Mouse (Mus musculus) G1E-ER4 (cell line): ENCODE measurements around the gene Ran. TPM values are rescaled to one million over a fixed set of nuclear protein-coding genes. Genes with fewer than 3 reads are reported as not detected.

Experiments
- GATA1 ChIP-seq: IDR thresholded peaks from one replicate; pipeline ENCODE4 v1.8.0; 2012; ENCODE audit warnings: low read length, inconsistent platforms
- polyA plus RNA-seq: library from polyadenylated mRNA; stranded (reverse); fragments of >175 nt; gene quantifications from 2 replicates; pipeline ENCODE4 v1.2.3, GENCODE M21; 2012

Ran gene
- 4,222 and 5,796 TPM in 2 replicates for polyA plus RNA-seq

DNA sequence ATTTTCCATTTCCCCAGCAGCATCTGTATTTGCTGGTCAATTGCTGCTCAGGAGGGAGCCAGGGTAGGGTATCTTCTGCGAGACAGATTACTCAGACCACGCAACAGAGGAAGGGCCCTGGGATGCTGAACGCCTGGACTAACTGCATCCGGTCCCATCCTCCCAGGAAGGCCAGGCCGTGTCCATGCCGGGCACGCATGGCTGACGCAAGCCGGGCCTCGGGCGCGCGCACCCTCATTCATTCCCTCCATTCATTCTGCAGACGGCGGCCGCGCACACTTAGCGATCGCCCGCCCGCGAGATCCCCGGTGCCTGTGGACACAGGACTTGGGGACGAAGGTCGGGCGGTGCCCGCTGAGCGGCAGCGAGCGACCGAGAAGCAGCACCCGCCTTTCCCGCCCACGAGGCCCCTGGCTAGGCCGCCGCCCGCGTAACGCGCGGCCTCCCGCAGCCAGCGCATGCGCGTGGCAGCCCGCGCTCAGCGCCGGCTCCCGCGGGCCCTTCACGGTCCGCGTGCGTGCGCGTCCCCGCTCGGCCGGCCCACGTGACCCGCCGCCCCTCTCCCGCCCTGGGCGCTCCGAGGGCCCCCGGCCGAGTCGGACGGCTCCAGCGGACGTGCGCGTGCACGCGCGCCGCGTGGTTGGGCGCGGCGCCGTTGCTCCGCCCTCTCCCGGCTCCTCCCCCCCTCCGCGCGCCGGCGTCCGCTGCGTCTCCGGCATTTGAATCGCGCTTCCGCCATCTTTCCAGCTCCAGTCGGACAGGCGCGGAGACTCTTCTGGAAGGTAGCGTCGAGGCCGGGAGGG lies at the start of gene Ran:
Gene Ran, plus strand, starts transcription at position 573 of the 803 bp plus-strand sequence.
- no peak for TF ChIP-seq GATA1

DNA sequence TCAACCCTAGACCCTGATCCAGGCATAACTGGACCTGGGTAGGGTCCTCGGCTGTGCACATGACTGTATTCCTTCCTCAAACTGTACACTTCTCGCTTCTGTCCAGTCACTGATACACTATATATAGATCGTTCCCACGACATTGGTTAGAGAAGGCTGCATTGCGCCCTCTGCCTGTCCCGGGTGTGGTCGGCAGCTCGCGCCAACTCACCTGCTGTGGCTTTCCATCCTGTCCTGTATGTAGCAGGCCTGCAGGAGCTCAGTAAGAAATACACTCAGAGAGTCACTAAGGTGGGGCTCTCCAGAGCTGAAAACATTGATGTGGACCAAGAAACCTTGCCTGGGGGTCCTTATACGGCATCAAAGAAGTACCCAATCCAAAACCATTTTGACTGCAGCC lies 49.0 kb upstream of the Ran start:
- no peak for TF ChIP-seq GATA1

DNA sequence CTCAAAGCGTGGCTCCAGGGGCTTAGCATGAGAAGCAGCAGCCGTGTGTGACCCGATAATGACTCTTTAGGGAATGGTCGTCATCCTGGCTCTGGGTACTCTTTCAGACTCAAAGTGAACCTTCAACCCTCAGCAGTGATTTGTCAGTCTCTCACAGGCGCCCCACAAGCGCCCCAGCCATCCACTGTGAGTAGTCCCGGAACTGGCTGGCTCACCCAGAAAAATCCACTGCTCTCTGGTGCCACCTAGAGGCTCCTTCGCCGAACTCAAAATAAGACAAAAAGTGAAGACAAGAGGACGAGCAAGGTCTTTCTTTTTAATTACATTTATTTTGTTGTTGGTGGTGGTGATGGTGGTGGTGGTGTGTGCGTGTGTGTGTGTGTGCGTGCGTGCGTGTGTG lies 48.6 kb upstream of the Ran start:
- no peak for TF ChIP-seq GATA1

DNA sequence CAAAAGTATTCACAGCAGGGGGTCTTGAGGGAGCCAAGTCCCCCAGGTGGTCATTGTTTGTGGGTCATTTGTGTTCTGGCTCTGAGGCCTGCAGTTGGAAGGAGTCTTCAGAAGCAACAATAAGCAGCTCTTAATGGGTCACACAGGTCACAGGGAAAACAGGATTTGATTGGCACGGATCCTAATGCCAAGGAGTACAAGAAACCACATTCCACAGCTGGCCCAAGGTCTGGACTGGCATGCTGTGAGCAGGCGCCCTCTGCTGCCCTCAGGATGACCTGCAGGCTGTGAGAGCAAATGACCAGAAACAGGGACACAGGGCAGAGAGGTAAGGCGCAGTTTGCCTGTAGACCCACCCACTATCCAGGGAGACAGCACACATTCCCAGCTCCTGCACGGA lies 43.6 kb upstream of the Ran start:
- no peak for TF ChIP-seq GATA1

DNA sequence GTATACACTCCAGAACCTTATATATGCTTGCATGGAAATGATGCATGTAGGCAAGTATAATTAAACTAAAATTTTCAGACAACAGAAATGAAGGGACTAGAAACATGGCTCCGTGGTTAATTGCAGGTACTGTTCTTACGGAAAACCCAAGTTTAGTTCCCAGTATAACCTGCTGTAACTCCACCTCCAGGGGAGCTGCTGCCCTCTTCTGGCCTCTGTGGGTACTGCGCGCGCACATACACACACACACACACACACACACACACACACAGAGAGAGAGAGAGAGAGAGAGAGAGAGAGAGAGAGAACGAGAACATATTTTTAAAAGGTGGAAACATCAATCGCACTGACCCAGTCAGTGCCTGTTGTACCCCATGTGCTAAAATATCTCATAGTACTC lies 40.9 kb upstream of the Ran start:
- no peak for TF ChIP-seq GATA1

DNA sequence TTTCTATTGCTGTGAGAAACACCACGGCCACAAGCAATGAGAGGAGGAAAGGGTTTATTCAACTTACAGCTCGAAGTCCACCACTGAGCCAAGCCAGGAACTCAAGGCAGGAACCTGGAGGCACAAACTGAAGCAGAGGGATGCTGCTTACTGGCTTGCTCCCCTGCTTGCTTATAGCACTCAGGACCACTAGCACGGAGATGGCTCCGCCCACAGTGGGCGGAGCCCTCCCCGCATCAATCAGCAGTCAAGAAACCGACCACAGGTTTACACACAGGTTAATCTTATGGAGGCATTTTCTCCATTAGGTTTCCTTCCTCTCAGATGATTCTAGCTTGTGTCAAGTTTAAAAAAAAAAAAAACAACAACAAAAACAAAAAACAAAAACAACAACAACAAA lies 39.0 kb upstream of the Ran start:
- TF ChIP-seq GATA1 = no peak

DNA sequence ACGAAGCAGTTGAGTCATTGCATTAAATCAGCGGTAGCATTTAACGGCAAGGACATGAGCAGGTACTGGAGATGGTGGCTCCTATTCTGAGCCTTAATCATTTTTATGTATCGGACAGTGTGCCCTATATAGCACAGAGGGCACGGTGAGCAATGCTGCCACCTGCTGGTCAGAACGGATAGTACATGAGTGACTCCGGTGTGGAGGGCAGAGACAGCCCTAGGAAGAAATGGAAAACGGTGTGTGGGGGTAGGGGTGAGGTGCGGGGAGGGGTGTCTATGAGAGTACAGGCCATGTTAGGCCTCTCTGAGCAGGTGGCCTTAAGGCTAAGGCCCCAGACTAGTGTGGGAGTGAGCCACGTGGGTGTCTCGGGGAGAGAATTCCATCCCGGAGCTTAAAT lies 38.3 kb upstream of the Ran start:
- no peak for TF ChIP-seq GATA1

DNA sequence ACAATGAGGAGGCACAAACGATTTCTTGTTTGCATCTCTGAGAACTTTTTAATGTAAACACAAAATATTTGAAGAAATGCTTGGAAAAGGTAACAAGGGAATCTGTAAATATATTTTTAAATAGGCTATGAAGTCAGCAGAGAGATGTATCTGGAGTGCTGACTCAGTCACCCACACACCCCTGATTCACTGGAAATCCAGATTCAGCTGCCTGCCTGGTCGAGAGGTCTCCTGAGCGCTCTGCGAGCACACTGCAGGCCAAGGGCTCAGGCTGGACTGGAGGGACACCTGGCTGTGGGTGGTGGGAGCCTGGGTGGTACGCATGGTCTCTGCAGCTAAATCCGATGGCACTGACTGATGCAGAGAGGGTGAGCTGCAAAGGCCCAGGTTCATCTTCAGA lies 35.3 kb upstream of the Ran start:
- TF ChIP-seq GATA1 = no peak

DNA sequence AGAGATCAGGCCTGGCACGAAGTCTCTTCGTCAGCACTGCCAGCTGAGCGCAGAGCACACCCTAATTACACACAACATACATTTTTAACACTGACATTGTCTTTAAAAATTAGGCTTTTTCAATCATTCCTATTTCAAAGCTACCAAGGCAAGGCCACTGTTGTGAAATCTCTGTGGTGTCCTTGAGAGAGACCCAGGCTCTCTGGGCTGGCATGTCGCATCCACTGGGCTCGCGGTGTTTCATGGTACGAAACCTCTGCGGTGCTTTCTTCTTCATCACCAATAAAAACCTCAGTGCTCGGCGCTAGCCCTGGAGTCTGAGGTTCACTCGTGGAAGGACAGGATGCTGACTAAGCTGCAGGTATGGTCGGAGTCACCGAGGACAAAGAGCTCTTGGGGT lies 33.9 kb upstream of the Ran start:
- TF ChIP-seq GATA1 = no peak

DNA sequence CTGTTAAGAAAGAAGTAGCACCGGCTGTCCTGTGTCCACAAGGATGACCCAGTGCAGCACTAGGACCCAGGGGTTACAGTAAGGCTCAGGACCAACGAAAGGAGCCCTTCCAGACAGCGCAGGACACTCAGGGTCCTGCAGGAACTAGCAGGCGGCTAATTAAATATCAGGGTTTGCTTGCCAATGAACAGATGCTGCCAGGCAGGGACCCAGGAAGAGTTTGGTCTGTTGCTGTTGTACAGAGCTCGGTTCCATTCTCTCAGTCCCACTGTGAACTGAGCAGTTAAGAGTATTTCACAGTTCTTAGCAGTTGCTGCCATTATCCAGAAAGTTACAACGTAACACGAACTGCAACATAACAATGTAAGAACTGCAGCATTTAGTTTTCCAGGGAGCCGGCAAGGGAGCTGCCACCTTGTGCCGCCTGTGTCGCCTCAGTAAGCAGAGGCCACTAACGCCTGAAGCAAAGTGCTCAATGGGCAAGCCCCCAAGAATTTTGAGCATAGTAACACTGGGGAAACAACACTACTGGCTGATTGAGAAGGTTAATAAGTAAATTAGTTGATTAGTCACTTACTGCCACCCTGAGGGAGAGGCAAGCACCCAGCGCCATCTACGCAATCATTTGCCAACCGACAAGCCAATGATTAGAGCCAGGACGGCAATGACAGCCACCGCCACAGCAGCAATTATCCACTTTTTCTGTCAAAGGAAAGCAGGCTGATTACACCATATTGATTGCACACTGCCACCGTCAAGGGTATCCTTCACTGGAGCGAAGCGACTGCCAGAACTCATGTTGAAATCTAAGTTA lies 32.5 kb upstream of the Ran start:
- TF ChIP-seq GATA1 = no peak

DNA sequence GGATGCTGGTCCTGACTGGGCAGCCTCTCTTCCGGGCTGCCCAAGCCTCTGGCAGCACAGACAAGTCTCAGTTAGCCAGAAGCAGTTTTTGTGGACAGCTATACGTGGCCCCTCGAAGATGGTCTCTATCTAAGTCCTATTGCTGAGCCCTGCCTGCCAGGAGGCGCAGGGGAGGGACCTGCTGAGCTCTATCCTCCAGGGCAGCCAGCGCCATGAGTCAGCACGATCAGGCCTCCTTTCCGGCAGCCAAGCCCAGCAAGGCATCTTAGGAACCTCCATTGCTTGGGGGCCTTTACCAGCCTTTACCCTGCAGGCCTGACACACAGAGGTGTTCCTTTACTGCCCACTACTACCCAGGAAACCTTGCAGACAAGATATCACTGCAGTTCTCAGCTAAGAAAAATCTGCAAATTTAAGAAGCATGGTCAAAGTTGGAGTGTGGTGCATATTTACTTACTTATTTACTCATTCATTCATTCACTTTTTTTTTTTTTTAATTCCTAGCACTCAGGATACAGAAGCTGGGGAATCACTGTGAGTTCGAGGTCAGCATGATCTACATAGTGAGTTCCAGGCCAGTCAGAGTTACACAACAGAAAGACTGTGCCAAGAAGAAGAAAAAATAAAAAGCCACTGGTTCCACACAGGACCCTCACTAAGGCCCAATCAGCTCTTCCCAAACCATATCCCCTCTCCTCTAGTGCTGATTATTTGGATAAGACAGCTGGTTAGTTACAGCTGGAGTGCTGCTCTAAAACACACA lies 19.0 kb upstream of the Ran start:
- no peak for TF ChIP-seq GATA1

DNA sequence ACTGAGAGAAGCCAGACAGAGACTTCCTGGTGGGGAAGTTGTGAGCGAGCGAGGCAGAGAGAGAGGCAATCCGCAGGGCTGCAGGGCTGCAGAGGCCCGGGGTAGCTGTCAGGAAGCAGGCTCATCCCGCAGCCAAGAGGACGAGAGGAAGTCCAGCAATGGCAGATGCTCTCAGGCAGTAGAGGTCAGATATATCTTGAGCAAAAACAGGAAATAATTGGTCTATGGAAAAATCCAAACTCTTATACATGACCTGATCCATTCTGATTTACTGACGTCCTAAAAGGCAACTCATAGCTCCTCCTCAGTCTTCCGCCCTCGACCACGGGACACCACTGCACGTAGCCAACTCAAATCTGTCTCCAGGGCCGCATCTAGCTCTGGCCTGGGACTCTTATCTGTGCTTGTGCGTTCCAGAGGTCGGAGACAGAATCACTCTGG lies 17.3 kb upstream of the Ran start:
- no peak for TF ChIP-seq GATA1

DNA sequence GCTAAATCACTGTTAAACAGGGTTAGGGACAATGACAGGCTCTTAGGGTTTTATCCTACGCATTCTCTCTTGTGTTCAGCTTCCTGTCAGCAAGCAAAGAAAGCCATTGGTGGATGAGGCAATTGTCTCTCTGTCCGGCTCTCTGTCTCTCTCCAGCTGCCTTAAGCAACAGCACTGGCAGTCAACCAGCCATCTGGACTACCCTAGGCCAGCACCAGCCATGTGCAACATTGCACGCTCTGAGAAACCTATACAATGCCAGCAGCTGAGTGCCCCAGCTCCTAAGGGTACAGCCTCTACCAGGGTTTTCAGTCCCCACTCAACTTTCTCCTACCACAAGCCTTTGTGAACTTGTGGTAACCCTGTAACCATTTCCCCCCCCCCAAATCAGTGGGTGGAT lies 14.5 kb upstream of the Ran start:
- TF ChIP-seq GATA1 = no peak

DNA sequence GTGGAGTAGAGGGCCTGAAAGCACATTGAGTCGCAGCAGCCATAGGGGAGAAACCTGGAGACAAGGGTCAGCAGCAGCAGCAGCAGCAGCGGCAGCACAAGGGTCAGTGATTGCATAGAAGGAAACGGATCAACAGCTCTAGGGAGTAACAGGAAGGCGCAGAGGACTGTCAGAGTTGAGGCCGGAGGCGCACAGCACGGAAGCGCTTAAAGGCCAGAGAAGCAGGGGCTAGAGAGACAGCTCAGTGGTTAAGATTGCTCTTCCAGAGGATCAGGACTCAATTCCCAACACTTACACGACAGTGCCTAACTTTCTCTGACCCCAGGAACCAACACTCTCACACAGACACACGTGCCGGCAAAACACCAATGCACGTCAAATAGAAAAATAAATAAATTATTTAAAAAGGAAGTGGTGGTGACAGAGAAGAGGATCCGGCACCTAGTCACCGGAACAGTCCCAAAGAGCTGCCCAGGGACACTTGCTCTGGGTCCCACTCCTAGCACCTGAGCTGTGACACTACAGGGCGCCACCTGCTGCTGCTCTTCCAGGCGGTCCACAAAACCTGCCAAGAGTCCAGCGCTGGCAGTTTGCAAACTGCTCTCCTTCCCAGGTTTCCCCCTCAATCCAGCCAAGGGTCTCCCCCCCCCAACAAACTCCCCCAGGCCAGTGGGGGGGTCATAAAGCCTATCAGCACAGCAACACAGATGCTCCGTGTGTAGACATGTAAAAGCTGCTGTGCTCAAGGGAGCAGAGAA lies 13.7 kb upstream of the Ran start:
- no peak for TF ChIP-seq GATA1
